Mouse (Mus musculus) midbrain, postnatal 0 days (tissue): ENCODE measurements at regions not wholly inside any gene's neighbourhood (a gene's known extent, or its start where the extent isn't known, plus 50 kb on each side); places are given as distances from the start of the nearest gene placed in this dataset.
"Not testable (repeated sequence)": the region's sequence is repeated elsewhere in the genome, so short reads cannot be mapped to it uniquely, and the experiment has no call there.

Source experiments
- ATAC-seq: fragments of 200-750 bp; cut with Nextera tagmentation; 2 replicates; pipeline ENCODE4 v1.8.0; 2017; ENCODE audit warnings: moderate number of reproducible peaks, mild to moderate bottlenecking, moderate TSS enrichment, moderate library complexity; ENCODE audit not compliant: low FRiP score
- DNase-seq: peaks from one replicate; pipeline ENCODE4 v3.0.0-alpha.2; 2015; ENCODE audit warnings: low spot score
- H3K27ac ChIP-seq: fragments of 300-500 bp; sonication (generic); 2 replicates; pipeline ENCODE4 v1.5.1; 2014; ENCODE audit warnings: low read depth, mild to moderate bottlenecking, low read length, mixed read lengths
- H3K27me3 ChIP-seq: fragments of 300-500 bp; sonication (generic); 2 replicates; pipeline ENCODE4 v1.6.1; 2014; ENCODE audit warnings: low read length, control low read depth, mixed read lengths; ENCODE audit not compliant: insufficient read depth
- H3K36me3 ChIP-seq: fragments of 300-500 bp; sonication (generic); 2 replicates; pipeline ENCODE4 v1.6.1; 2014; ENCODE audit warnings: low read length, control low read depth, mixed read lengths; ENCODE audit not compliant: insufficient read depth
- H3K4me1 ChIP-seq: fragments of 300-500 bp; sonication (generic); 2 replicates; pipeline ENCODE4 v1.6.1; 2014; ENCODE audit warnings: mild to moderate bottlenecking, control low read depth, antibody characterized with exemption, low read length, mixed read lengths; ENCODE audit not compliant: insufficient read depth
- H3K4me2 ChIP-seq: fragments of 300-500 bp; sonication (generic); 2 replicates; pipeline ENCODE4 v1.6.1; 2014; ENCODE audit warnings: low read depth, mild to moderate bottlenecking, low read length, mixed read lengths; ENCODE audit not compliant: poor library complexity, severe bottlenecking
- H3K4me3 ChIP-seq: fragments of 300-500 bp; sonication (generic); 2 replicates; pipeline ENCODE4 v1.5.1; 2014; ENCODE audit warnings: low read depth, mild to moderate bottlenecking, low read length, moderate library complexity
- H3K9ac ChIP-seq: fragments of 300-500 bp; sonication (generic); replicated peaks from 2 replicates; pipeline ENCODE4 v1.6.1; 2014; ENCODE audit warnings: mild to moderate bottlenecking, low read length, moderate library complexity, mixed read lengths; ENCODE audit not compliant: poor library complexity, severe bottlenecking
- H3K9me3 ChIP-seq: fragments of 300-500 bp; sonication (generic); 2 replicates; pipeline ENCODE4 v1.6.1; 2016; ENCODE audit warnings: low read length, control low read depth
- CTCF ChIP-seq: IDR thresholded peaks from 2 replicates; pipeline ENCODE4 v1.5.1; 2016; ENCODE audit warnings: antibody characterized with exemption, mild to moderate bottlenecking
- WGBS: fragments of 180-500 bp; shearing (Covaris S2); extraction: QIAGEN DNeasy Blood & Tissue Kit; methylation state at CpG from one replicate; pipeline ENCODE4 v1.1.7; 2014; 5-methylcytosine and 5-hydroxymethylcytosine counted together

- DNase-seq (no peak), ATAC-seq (no peak)
- Histone ChIP-seq H3K4me3 (no peak overlapping the region), H3K27ac (no peak overlapping the region), H3K4me2 (no peak overlapping the region), H3K4me1 (no peaks in the 10 kb centered on the region), H3K9ac (no peak overlapping the region), H3K27me3 (no peaks in the 10 kb centered on the region), H3K9me3 (no peaks in the 10 kb centered on the region), H3K36me3 (no peaks in the 10 kb centered on the region)
- 83% methylated on average over 1 of the region's 1 CpGs for WGBS
- TF ChIP-seq CTCF: no peak
Measured at GRCm38 (mm10) chr4:89753484-89753883, 74.2 kb downstream of the Dmrta1 start.

- Histone ChIP-seq H3K27ac (no peak overlapping the region), H3K4me2 (no peak overlapping the region), H3K9ac (no peak overlapping the region), H3K4me3 (no peak overlapping the region), H3K9me3 (no peaks in the 10 kb centered on the region), H3K4me1 (no peaks in the 10 kb centered on the region), H3K27me3 (no peaks in the 10 kb centered on the region), H3K36me3 (no peaks in the 10 kb centered on the region)
- no peak for ATAC-seq
- DNase-seq: peak; percentile 14
- no peak for TF ChIP-seq CTCF
- 47% methylated on average over 10 of the region's 10 CpGs for WGBS
Measured at GRCm38 (mm10) chr4:89776269-89776668, 97.0 kb downstream of the Dmrta1 start.

GRCm38 (mm10) chr4:89781487-89781886 is 102.3 kb downstream of the Dmrta1 start:
- Histone ChIP-seq H3K27ac (no peak overlapping the region), H3K4me2 (no peak overlapping the region), H3K4me3 (no peak overlapping the region), H3K27me3 (no peaks in the 10 kb centered on the region), H3K9me3 (no peaks in the 10 kb centered on the region), H3K36me3 (no peaks in the 10 kb centered on the region), H3K4me1 (no peaks in the 10 kb centered on the region), H3K9ac (no peak overlapping the region)
- TF ChIP-seq CTCF: no peak
- DNase-seq (no peak), ATAC-seq (no peak)
- 96% methylated on average over 1 of the region's 1 CpGs for WGBS

GRCm38 (mm10) chr4:89816823-89817222 is 137.6 kb downstream of the Dmrta1 start:
- H3K27me3 ChIP-seq: no peaks in the 10 kb centered on the region
- no peak overlapping the region for H3K27ac ChIP-seq
- H3K9ac ChIP-seq: no peak overlapping the region
- H3K9me3 ChIP-seq: no peaks in the 10 kb centered on the region
- H3K4me1 ChIP-seq: no peaks in the 10 kb centered on the region
- WGBS: 88% methylated on average over 7 of the region's 7 CpGs
- no peaks in the 10 kb centered on the region for H3K36me3 ChIP-seq
- DNase-seq: no peak
- TF ChIP-seq CTCF: no peak
- H3K4me3 ChIP-seq: no peak overlapping the region
- ATAC-seq: no peak
- H3K4me2 ChIP-seq: no peak overlapping the region

GRCm38 (mm10) chr4:89834552-89835206 is 155.4 kb downstream of the Dmrta1 start:
- H3K4me2 ChIP-seq: no peak overlapping the region
- H3K36me3 ChIP-seq: no peaks in the 10 kb centered on the region
- H3K27me3 ChIP-seq: no peaks in the 10 kb centered on the region
- ATAC-seq (peak; percentile 62), DNase-seq (peak; percentile 43)
- 57% methylated on average over 6 of the region's 6 CpGs for WGBS
- H3K9me3 ChIP-seq: no peaks in the 10 kb centered on the region
- H3K9ac ChIP-seq: no peak overlapping the region
- no peak overlapping the region for H3K4me3 ChIP-seq
- TF ChIP-seq CTCF: no peak
- no peaks in the 10 kb centered on the region for H3K4me1 ChIP-seq
- no peak overlapping the region for H3K27ac ChIP-seq

- H3K27ac ChIP-seq, H3K36me3 ChIP-seq, H3K9me3 ChIP-seq, H3K4me3 ChIP-seq, H3K9ac ChIP-seq, H3K4me1 ChIP-seq, H3K27me3 ChIP-seq: not testable (repeated sequence)
- H3K4me2 ChIP-seq: peak overlapping the region; percentile 6; the same call in 1 of the 2 replicates
- TF ChIP-seq CTCF: peak; percentile 49; the same call in 1 of the 2 replicates
- ATAC-seq (peak; percentile 79), DNase-seq (peak; percentile 31)
- WGBS: 25% methylated on average over 6 of the region's 15 CpGs
Measured at GRCm38 (mm10) chr4:89875375-89876055, 196.3 kb downstream of the Dmrta1 start.

- H3K27me3 ChIP-seq, H3K9me3 ChIP-seq, H3K9ac ChIP-seq, H3K4me1 ChIP-seq, ATAC-seq, DNase-seq, H3K36me3 ChIP-seq, H3K27ac ChIP-seq: not testable (repeated sequence)
- H3K4me3 ChIP-seq: peak overlapping the region; percentile 25; the same call in 1 of the 2 replicates
- 14% methylated on average over 7 of the region's 14 CpGs for WGBS
- H3K4me2 ChIP-seq: peak overlapping the region; percentile 44
Measured at GRCm38 (mm10) chr4:89876131-89876530, 196.9 kb downstream of the Dmrta1 start.
